Mouse (Mus musculus): ENCODE data around the gene Top2b.
A peak's percentile ranks its signal among the peaks of the same experiment; 100 is the strongest.

GRCm38 (mm10) chr14:16433206-16433605 is 68.2 kb downstream of the Top2b start:
- TF ChIP-seq CTCF (conservative IDR thresholded peaks at IDR 0.05 in 1 of 2, IDR thresholded peaks at IDR 0.05 in 1 of 2; ENCODE audit: low read depth in 2 of 2, low read length in 2 of 2) = no peak
- no peak for TF ChIP-seq ZMIZ1 (IDR thresholded peaks at IDR 0.05; ENCODE audit: low read depth, low read length)
- TF ChIP-seq POLR2A (IDR thresholded peaks at IDR 0.05; ENCODE audit: low read depth, low read length) = no peak
- peak; percentile 34; the same call in 1 of the 2 replicates for TF ChIP-seq EP300 (IDR thresholded peaks at IDR 0.05; ENCODE audit: low read length)
- no peak for TF ChIP-seq ZC3H11A (IDR thresholded peaks at IDR 0.05; ENCODE audit: low read depth, low read length)
- TF ChIP-seq CHD2 (IDR thresholded peaks at IDR 0.05; ENCODE audit: low read length) = no peak
- no peak for TF ChIP-seq RAD21 (IDR thresholded peaks at IDR 0.05; ENCODE audit: low read depth, low read length)
